In the genomic region with DNA sequence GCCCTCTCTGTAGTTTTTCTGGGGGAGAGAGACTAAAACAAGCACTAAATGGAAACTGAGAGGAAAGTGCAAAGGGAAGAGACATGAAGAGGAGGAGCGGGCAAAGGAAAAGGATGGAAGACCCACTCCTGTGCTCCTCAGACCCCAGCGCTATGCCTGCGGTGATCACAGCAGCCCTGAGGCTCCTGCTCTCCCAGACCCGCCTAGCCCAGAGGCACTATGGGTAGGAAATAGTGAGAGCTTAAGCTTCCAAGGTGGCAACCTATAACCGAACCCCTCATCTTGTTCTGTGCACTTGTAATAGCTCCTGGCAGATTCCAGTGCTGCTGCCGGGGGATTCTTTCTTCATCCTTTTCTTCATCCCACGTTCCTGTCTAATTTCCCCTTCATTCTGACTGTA, we compare ENCODE assay signal across 16 mouse cellular contexts.
A peak's percentile ranks its signal among the peaks of the same experiment; 100 is the strongest.
DNase-seq lines count a peak whose midpoint lies in the region; ATAC-seq lines count a peak whose summit lies in the region.
"Had no signal": no experiment of that assay in that cellular context is flagged by ENCODE, and none has a peak within 500 bp of the region (broad histone marks: within the 10 kb centered on the region; RNA-seq: fewer than 3 reads in every experiment).

No protein-coding gene starts in this region.

- H3K9me3 ChIP-seq in hindbrain, embryonic 10.5 days = no peaks in the 10 kb centered on the region
- H3K9me3 ChIP-seq in hindbrain, embryonic 11.5 days (ENCODE audit: control insufficient read depth, low read length) = no peaks in the 10 kb centered on the region
- no peaks in the 10 kb centered on the region for H3K9me3 ChIP-seq in embryonic facial prominence, embryonic 15.5 days (replicated peaks)
- H3K9me3 ChIP-seq in limb, embryonic 12.5 days = no peaks in the 10 kb centered on the region

- H3K27me3 ChIP-seq in hindbrain, embryonic 10.5 days (ENCODE audit: insufficient read depth, poor library complexity, severe bottlenecking) = peaks cover 17% of the 10 kb centered on the region
- H3K27me3 ChIP-seq in hindbrain, embryonic 11.5 days (ENCODE audit: control insufficient read depth, insufficient read depth, low read length) = no peaks in the 10 kb centered on the region
- H3K27me3 ChIP-seq in embryonic facial prominence, embryonic 15.5 days = no peaks in the 10 kb centered on the region
- H3K27me3 ChIP-seq in limb, embryonic 12.5 days = no peaks in the 10 kb centered on the region

- no peak overlapping the region for H3K9ac ChIP-seq in hindbrain, embryonic 11.5 days (ENCODE audit: low read depth, low read length)
- no peak overlapping the region for H3K9ac ChIP-seq in embryonic facial prominence, embryonic 15.5 days
- no peak overlapping the region for H3K9ac ChIP-seq in limb, embryonic 12.5 days (replicated peaks)
- H3K9ac ChIP-seq: liver, embryonic 14.5 days had no signal

- H3K4me3 ChIP-seq in hindbrain, embryonic 10.5 days = peak overlapping the region; percentile 13; the same call in 1 of the 2 replicates
- H3K4me3 ChIP-seq in hindbrain, embryonic 11.5 days (ENCODE audit: low read depth, low read length) = no peak overlapping the region
- no peak overlapping the region for H3K4me3 ChIP-seq in embryonic facial prominence, embryonic 15.5 days (replicated peaks)
- H3K4me3 ChIP-seq in limb, embryonic 12.5 days (replicated peaks) = no peak overlapping the region

- peak overlapping the region; percentile 53 for H3K27ac ChIP-seq in hindbrain, embryonic 10.5 days
- H3K27ac ChIP-seq in hindbrain, embryonic 11.5 days (ENCODE audit: low read depth, low read length) = no peak overlapping the region
- peak overlapping the region; percentile 91 for H3K27ac ChIP-seq in embryonic facial prominence, embryonic 15.5 days (replicated peaks)
- H3K27ac ChIP-seq in limb, embryonic 12.5 days = peak overlapping the region; percentile 79
- H3K27ac ChIP-seq: liver, embryonic 14.5 days had no signal

- peaks cover 26% of the 10 kb centered on the region for H3K4me1 ChIP-seq in hindbrain, embryonic 10.5 days (replicated peaks)
- peaks cover 4% of the 10 kb centered on the region; the same call in 1 of the 2 replicates for H3K4me1 ChIP-seq in hindbrain, embryonic 11.5 days (replicated peaks; ENCODE audit: control insufficient read depth, insufficient read depth, low read length)
- H3K4me1 ChIP-seq in embryonic facial prominence, embryonic 15.5 days = peaks cover 37% of the 10 kb centered on the region
- H3K4me1 ChIP-seq in limb, embryonic 12.5 days (replicated peaks) = peaks cover 67% of the 10 kb centered on the region

- H3K36me3 ChIP-seq in hindbrain, embryonic 10.5 days = no peaks in the 10 kb centered on the region
- H3K36me3 ChIP-seq in hindbrain, embryonic 11.5 days (ENCODE audit: control insufficient read depth, insufficient read depth, low read length) = no peaks in the 10 kb centered on the region
- no peaks in the 10 kb centered on the region for H3K36me3 ChIP-seq in embryonic facial prominence, embryonic 15.5 days
- no peaks in the 10 kb centered on the region for H3K36me3 ChIP-seq in limb, embryonic 12.5 days
- H3K36me3 ChIP-seq: G1E had no signal

- H3K4me2 ChIP-seq in hindbrain, embryonic 11.5 days (replicated peaks; ENCODE audit: low read depth, low read length) = no peak overlapping the region
- H3K4me2 ChIP-seq in embryonic facial prominence, embryonic 15.5 days (replicated peaks) = peak overlapping the region; percentile 30
- H3K4me2 ChIP-seq in limb, embryonic 12.5 days = peak overlapping the region; percentile 38

- no peak for DNase-seq in hindbrain, embryonic 10.5 days (ENCODE audit: low spot score)
- DNase-seq in hindbrain, embryonic 11.5 days (ENCODE audit: low spot score) = no peak
- peak; percentile 19 for DNase-seq in neural tube, embryonic 10.5 days (ENCODE audit: extremely low spot score, low spot score)
- no peak for DNase-seq in urinary bladder, adult 2 months (ENCODE audit: low spot score)
- no peak for DNase-seq in kidney, postnatal 4 days
- DNase-seq in layer of hippocampus, adult 9-10 months (ENCODE audit: low spot score) = no peak
- DNase-seq: adrenal gland, postnatal 36 days; heart, adult 11 months; heart, postnatal 14 days; lung, postnatal 14 days; right cerebral cortex, adult 18-20 months had no signal

- WGBS in hindbrain, embryonic 10.5 days = 30% methylated on average over 7 of the region's 7 CpGs
- 28% methylated on average over 7 of the region's 7 CpGs for WGBS in hindbrain, embryonic 11.5 days
- WGBS in embryonic facial prominence, embryonic 15.5 days = 41% methylated on average over 7 of the region's 7 CpGs
- 30% methylated on average over 7 of the region's 7 CpGs for WGBS in limb, embryonic 12.5 days

- no peak for ATAC-seq in hindbrain, embryonic 11.5 days (ENCODE audit: low FRiP score)
- no peak for ATAC-seq in embryonic facial prominence, embryonic 15.5 days (ENCODE audit: insufficient number of reproducible peaks, low FRiP score, low TSS enrichment, low read depth)
- no peak for ATAC-seq in limb, embryonic 12.5 days (ENCODE audit: insufficient number of reproducible peaks, insufficient read depth, low FRiP score, low TSS enrichment, low read depth)
- ATAC-seq: intestine, postnatal 0 days had no signal
